Mouse (Mus musculus) CH12F3 (cell line): ENCODE measurements at regions not wholly inside any gene's neighbourhood (a gene's known extent, or its start where the extent isn't known, plus 50 kb on each side); places are given as distances from the start of the nearest gene placed in this dataset.
"Not testable (repeated sequence)": the region's sequence is repeated elsewhere in the genome, so short reads cannot be mapped to it uniquely, and the experiment has no call there.

ENCODE experiments used
- in situ Hi-C: fragments of 300-500 bp; cut with MboI; formaldehyde crosslinking; loops from 2 replicates; pipeline ENCODE4 v1.14.3; 2020; ENCODE audit warnings: low sequenced_read_pairs

GRCm38 (mm10) chr7:96051631-96052030 lies 119.4 kb upstream of the Tenm4 start:
- in situ Hi-C loops: no loop called here

- in situ Hi-C loops: not testable (repeated sequence)
Measured at GRCm38 (mm10) chr7:96061599-96061998, 109.4 kb upstream of the Tenm4 start.

GRCm38 (mm10) chr7:96078511-96078910 lies 92.5 kb upstream of the Tenm4 start:
- in situ Hi-C loops: no loop called here

GRCm38 (mm10) chr7:96081676-96082075 lies 89.4 kb upstream of the Tenm4 start:
- in situ Hi-C loops: no loop called here

GRCm38 (mm10) chr7:96095185-96095584 lies 75.9 kb upstream of the Tenm4 start:
- in situ Hi-C loops: no loop called here

GRCm38 (mm10) chr7:96095752-96096151 lies 75.3 kb upstream of the Tenm4 start:
- in situ Hi-C loops: no loop called here

GRCm38 (mm10) chr7:96098686-96099376 lies 72.2 kb upstream of the Tenm4 start:
- in situ Hi-C loops: no loop called here

- in situ Hi-C loops: no loop called here
Measured at GRCm38 (mm10) chr7:96102727-96103126, 68.3 kb upstream of the Tenm4 start.

- in situ Hi-C loops: no loop called here
Measured at GRCm38 (mm10) chr7:96108768-96109167, 62.3 kb upstream of the Tenm4 start.

GRCm38 (mm10) chr7:96120142-96120541 lies 50.9 kb upstream of the Tenm4 start:
- in situ Hi-C loops: no loop called here
